Mouse (Mus musculus): ENCODE results near the gene Ephb2. TPM values are rescaled to one million over a fixed set of nuclear protein-coding genes. Genes with fewer than 3 reads are reported as not detected.
A peak's percentile ranks its signal among the peaks of the same experiment; 100 is the strongest.

Gene Ephb2
- polyA plus RNA-seq, 1 experiment from 2014 or later = 13.1 TPM

- Histone ChIP-seq H3K9me3 (ENCODE audit: control insufficient read depth, low read length) (no peaks in the 10 kb centered on the region), H3K27ac (ENCODE audit: low read length) (peak overlapping the region; percentile 42; the same call in 1 of the 2 replicates), H3K27me3 (replicated peaks; ENCODE audit: control insufficient read depth, insufficient read depth, low read length) (no peaks in the 10 kb centered on the region), H3K4me2 (ENCODE audit: low read length) (peak overlapping the region; percentile 30), H3K4me3 (replicated peaks; ENCODE audit: low read length) (no peak overlapping the region), H3K4me1 (replicated peaks; ENCODE audit: control insufficient read depth, insufficient read depth, low read length) (peaks cover 37% of the 10 kb centered on the region), H3K9ac (replicated peaks; ENCODE audit: low read depth, low read length) (peak overlapping the region; percentile 27; the same call in 1 of the 2 replicates), H3K36me3 (ENCODE audit: control insufficient read depth, insufficient read depth) (no peaks in the 10 kb centered on the region)
- 2% methylated on average over 19 of the region's 19 CpGs for WGBS
- peak; percentile 21; the same call in 1 of the 2 replicates for ATAC-seq
Observed at GRCm38 (mm10) chr4:136750578-136751338, 85.0 kb downstream of the Ephb2 start.

- WGBS = 5% methylated on average over 19 of the region's 19 CpGs
- Histone ChIP-seq H3K9ac (replicated peaks; ENCODE audit: low read depth, low read length) (peak overlapping the region; percentile 34; the same call in 1 of the 2 replicates), H3K9me3 (ENCODE audit: control insufficient read depth, low read length) (no peaks in the 10 kb centered on the region), H3K27ac (ENCODE audit: low read length) (peak overlapping the region; percentile 42), H3K36me3 (ENCODE audit: control insufficient read depth, insufficient read depth) (no peaks in the 10 kb centered on the region), H3K27me3 (replicated peaks; ENCODE audit: control insufficient read depth, insufficient read depth, low read length) (no peaks in the 10 kb centered on the region), H3K4me1 (replicated peaks; ENCODE audit: control insufficient read depth, insufficient read depth, low read length) (peaks cover 29% of the 10 kb centered on the region), H3K4me3 (replicated peaks; ENCODE audit: low read length) (no peak overlapping the region), H3K4me2 (ENCODE audit: low read length) (peak overlapping the region; percentile 19; the same call in 1 of the 2 replicates)
- peak; percentile 84 for ATAC-seq
Observed at GRCm38 (mm10) chr4:136749851-136750577, 85.8 kb downstream of the Ephb2 start.

- WGBS = 5% methylated on average over 4 of the region's 4 CpGs
- H3K4me1 ChIP-seq (replicated peaks; ENCODE audit: control insufficient read depth, insufficient read depth, low read length) = peaks cover 26% of the 10 kb centered on the region
- no peak overlapping the region; the same call in 1 of the 2 replicates for H3K27ac ChIP-seq (ENCODE audit: low read length)
- H3K4me3 ChIP-seq (replicated peaks; ENCODE audit: low read length) = no peak overlapping the region
- H3K9ac ChIP-seq (replicated peaks; ENCODE audit: low read depth, low read length) = peak overlapping the region; percentile 34; the same call in 1 of the 2 replicates
- no peaks in the 10 kb centered on the region for H3K27me3 ChIP-seq (replicated peaks; ENCODE audit: control insufficient read depth, insufficient read depth, low read length)
- H3K36me3 ChIP-seq (ENCODE audit: control insufficient read depth, insufficient read depth) = no peaks in the 10 kb centered on the region
- H3K4me2 ChIP-seq (ENCODE audit: low read length) = peak overlapping the region; percentile 19; the same call in 1 of the 2 replicates
- no peak for ATAC-seq
- no peaks in the 10 kb centered on the region for H3K9me3 ChIP-seq (ENCODE audit: control insufficient read depth, low read length)
Observed at GRCm38 (mm10) chr4:136749431-136749830, 86.4 kb downstream of the Ephb2 start.

- H3K4me3 ChIP-seq (replicated peaks; ENCODE audit: low read length) = no peak overlapping the region
- no peak overlapping the region for H3K4me2 ChIP-seq (ENCODE audit: low read length)
- H3K27me3 ChIP-seq (replicated peaks; ENCODE audit: control insufficient read depth, insufficient read depth, low read length) = no peaks in the 10 kb centered on the region
- H3K4me1 ChIP-seq (replicated peaks; ENCODE audit: control insufficient read depth, insufficient read depth, low read length) = peaks cover 26% of the 10 kb centered on the region
- ATAC-seq = no peak
- H3K9ac ChIP-seq (replicated peaks; ENCODE audit: low read depth, low read length) = no peak overlapping the region
- no peak overlapping the region for H3K27ac ChIP-seq (ENCODE audit: low read length)
- WGBS = 65% methylated on average over 7 of the region's 7 CpGs
- H3K36me3 ChIP-seq (ENCODE audit: control insufficient read depth, insufficient read depth) = no peaks in the 10 kb centered on the region
- no peaks in the 10 kb centered on the region for H3K9me3 ChIP-seq (ENCODE audit: control insufficient read depth, low read length)
Observed at GRCm38 (mm10) chr4:136748842-136749392, 86.9 kb downstream of the Ephb2 start.

- Histone ChIP-seq H3K27ac (ENCODE audit: low read length) (no peak overlapping the region), H3K9ac (replicated peaks; ENCODE audit: low read depth, low read length) (no peak overlapping the region), H3K4me3 (replicated peaks; ENCODE audit: low read length) (no peak overlapping the region), H3K36me3 (ENCODE audit: control insufficient read depth, insufficient read depth) (no peaks in the 10 kb centered on the region), H3K9me3 (ENCODE audit: control insufficient read depth, low read length) (no peaks in the 10 kb centered on the region), H3K27me3 (replicated peaks; ENCODE audit: control insufficient read depth, insufficient read depth, low read length) (no peaks in the 10 kb centered on the region), H3K4me1 (replicated peaks; ENCODE audit: control insufficient read depth, insufficient read depth, low read length) (peaks cover 44% of the 10 kb centered on the region), H3K4me2 (ENCODE audit: low read length) (no peak overlapping the region)
- ATAC-seq = no peak
- WGBS = 63% methylated on average over 1 of the region's 1 CpGs
Observed at GRCm38 (mm10) chr4:136746516-136746915, 89.3 kb downstream of the Ephb2 start.

- peak; percentile 19; the same call in 1 of the 2 replicates for ATAC-seq
- peaks cover 29% of the 10 kb centered on the region for H3K4me1 ChIP-seq (replicated peaks; ENCODE audit: control insufficient read depth, insufficient read depth, low read length)
- H3K4me2 ChIP-seq (ENCODE audit: low read length) = no peak overlapping the region
- 11% methylated on average over 5 of the region's 5 CpGs for WGBS
- H3K9ac ChIP-seq (replicated peaks; ENCODE audit: low read depth, low read length) = no peak overlapping the region
- no peak overlapping the region for H3K4me3 ChIP-seq (replicated peaks; ENCODE audit: low read length)
- peak overlapping the region; percentile 38 for H3K27ac ChIP-seq (ENCODE audit: low read length)
- no peaks in the 10 kb centered on the region for H3K36me3 ChIP-seq (ENCODE audit: control insufficient read depth, insufficient read depth)
- H3K27me3 ChIP-seq (replicated peaks; ENCODE audit: control insufficient read depth, insufficient read depth, low read length) = no peaks in the 10 kb centered on the region
- no peaks in the 10 kb centered on the region for H3K9me3 ChIP-seq (ENCODE audit: control insufficient read depth, low read length)
Observed at GRCm38 (mm10) chr4:136742677-136743076, 93.1 kb downstream of the Ephb2 start.

GRCm38 (mm10) chr4:136741840-136742239 lies 93.9 kb downstream of the Ephb2 start:
- Histone ChIP-seq H3K9ac (replicated peaks; ENCODE audit: low read depth, low read length) (no peak overlapping the region), H3K27ac (ENCODE audit: low read length) (peak overlapping the region; percentile 51), H3K36me3 (ENCODE audit: control insufficient read depth, insufficient read depth) (no peaks in the 10 kb centered on the region), H3K4me1 (replicated peaks; ENCODE audit: control insufficient read depth, insufficient read depth, low read length) (peaks cover 29% of the 10 kb centered on the region), H3K4me2 (ENCODE audit: low read length) (no peak overlapping the region), H3K9me3 (ENCODE audit: control insufficient read depth, low read length) (no peaks in the 10 kb centered on the region), H3K4me3 (replicated peaks; ENCODE audit: low read length) (no peak overlapping the region), H3K27me3 (replicated peaks; ENCODE audit: control insufficient read depth, insufficient read depth, low read length) (no peaks in the 10 kb centered on the region)
- no peak for ATAC-seq
- 46% methylated on average over 14 of the region's 14 CpGs for WGBS

GRCm38 (mm10) chr4:136740963-136741362 lies 94.8 kb downstream of the Ephb2 start:
- Histone ChIP-seq H3K4me1 (replicated peaks; ENCODE audit: control insufficient read depth, insufficient read depth, low read length) (peaks cover 29% of the 10 kb centered on the region), H3K4me3 (replicated peaks; ENCODE audit: low read length) (no peak overlapping the region), H3K4me2 (ENCODE audit: low read length) (no peak overlapping the region), H3K9me3 (ENCODE audit: control insufficient read depth, low read length) (no peaks in the 10 kb centered on the region), H3K27ac (ENCODE audit: low read length) (no peak overlapping the region), H3K9ac (replicated peaks; ENCODE audit: low read depth, low read length) (no peak overlapping the region), H3K27me3 (replicated peaks; ENCODE audit: control insufficient read depth, insufficient read depth, low read length) (no peaks in the 10 kb centered on the region), H3K36me3 (ENCODE audit: control insufficient read depth, insufficient read depth) (no peaks in the 10 kb centered on the region)
- 83% methylated on average over 5 of the region's 5 CpGs for WGBS
- ATAC-seq = no peak

GRCm38 (mm10) chr4:136739189-136739588 lies 96.6 kb downstream of the Ephb2 start:
- Histone ChIP-seq H3K27ac (ENCODE audit: low read length) (no peak overlapping the region), H3K4me2 (ENCODE audit: low read length) (no peak overlapping the region), H3K4me1 (replicated peaks; ENCODE audit: control insufficient read depth, insufficient read depth, low read length) (peaks cover 38% of the 10 kb centered on the region), H3K4me3 (replicated peaks; ENCODE audit: low read length) (no peak overlapping the region), H3K9me3 (ENCODE audit: control insufficient read depth, low read length) (no peaks in the 10 kb centered on the region), H3K27me3 (replicated peaks; ENCODE audit: control insufficient read depth, insufficient read depth, low read length) (no peaks in the 10 kb centered on the region), H3K9ac (replicated peaks; ENCODE audit: low read depth, low read length) (no peak overlapping the region), H3K36me3 (ENCODE audit: control insufficient read depth, insufficient read depth) (no peaks in the 10 kb centered on the region)
- no peak for ATAC-seq
- WGBS = 15% methylated on average over 11 of the region's 11 CpGs
